Mouse (Mus musculus) intestine, embryonic 15.5 days (tissue): ENCODE measurements around the gene Spock1. TPM values are rescaled to one million over a fixed set of nuclear protein-coding genes. Genes with fewer than 3 reads are reported as not detected.

ENCODE experiments used
- ATAC-seq: fragments of 200-750 bp; cut with Nextera tagmentation; 2 replicates; pipeline ENCODE4 v1.8.0; 2017; ENCODE audit warnings: moderate TSS enrichment, moderate library complexity
- H3K27ac ChIP-seq: fragments of 300-500 bp; sonication (generic); 2 replicates; pipeline ENCODE4 v1.5.1; 2015; ENCODE audit warnings: mild to moderate bottlenecking, inconsistent platforms
- H3K27me3 ChIP-seq: fragments of 300-500 bp; sonication (generic); replicated peaks from 2 replicates; pipeline ENCODE4 v1.6.1; 2015; ENCODE audit warnings: inconsistent platforms
- H3K36me3 ChIP-seq: fragments of 300-500 bp; sonication (generic); 2 replicates; pipeline ENCODE4 v1.6.1; 2015; ENCODE audit warnings: inconsistent platforms
- H3K4me1 ChIP-seq: fragments of 300-500 bp; sonication (generic); replicated peaks from 2 replicates; pipeline ENCODE4 v1.6.1; 2015; ENCODE audit warnings: inconsistent platforms
- H3K4me2 ChIP-seq: fragments of 300-500 bp; sonication (generic); replicated peaks from 2 replicates; pipeline ENCODE4 v1.6.1; 2015; ENCODE audit warnings: mild to moderate bottlenecking, inconsistent platforms
- H3K4me3 ChIP-seq: fragments of 300-500 bp; sonication (generic); replicated peaks from 2 replicates; pipeline ENCODE4 v1.5.1; 2015; ENCODE audit warnings: inconsistent platforms
- H3K9ac ChIP-seq: fragments of 300-500 bp; sonication (generic); 2 replicates; pipeline ENCODE4 v1.6.1; 2015; ENCODE audit warnings: inconsistent platforms
- H3K9me3 ChIP-seq: fragments of 300-500 bp; sonication (generic); 2 replicates; pipeline ENCODE4 v1.6.1; 2016; ENCODE audit warnings: inconsistent platforms
- WGBS: fragments of 180-500 bp; shearing (Covaris S2); methylation state at CpG from one replicate; pipeline ENCODE4 v1.1.7; 2015; 5-methylcytosine and 5-hydroxymethylcytosine counted together
- polyA plus RNA-seq: library from polyadenylated mRNA; unstranded; fragments of >200 nt; fragmentation: Nextera tagmentation; extraction: Ambion mirVana; gene quantifications from 2 replicates; pipeline ENCODE4 v1.2.1, GENCODE M21; 2015

Gene Spock1
- polyA plus RNA-seq, 1 experiment from 2014 or later = 3.5 TPM

GRCm38 (mm10) chr13:57907428-57908265, 485 bp downstream of the Spock1 start:
- no peaks in the 10 kb centered on the region for H3K9me3 ChIP-seq
- peaks cover 17% of the 10 kb centered on the region for H3K27me3 ChIP-seq
- no peaks in the 10 kb centered on the region for H3K36me3 ChIP-seq
- WGBS = 2% methylated on average over 60 of the region's 60 CpGs
- ATAC-seq = 0 out of 2 replicates have a peak, but pooled peaks have one; percentile 25
- H3K4me2 ChIP-seq = peak overlapping the region; percentile 78
- peak overlapping the region; percentile 36 for H3K4me3 ChIP-seq
- H3K4me1 ChIP-seq = peaks cover 4% of the 10 kb centered on the region
- H3K9ac ChIP-seq = no peak overlapping the region
- H3K27ac ChIP-seq = no peak overlapping the region

- no peaks in the 10 kb centered on the region for H3K9me3 ChIP-seq
- no peak overlapping the region for H3K4me3 ChIP-seq
- H3K27me3 ChIP-seq = no peaks in the 10 kb centered on the region
- no peak overlapping the region for H3K9ac ChIP-seq
- peaks cover 2% of the 10 kb centered on the region; the same call in 1 of the 2 replicates for H3K4me1 ChIP-seq
- 85% methylated on average over 8 of the region's 8 CpGs for WGBS
- no peak overlapping the region for H3K27ac ChIP-seq
- no peak overlapping the region for H3K4me2 ChIP-seq
- ATAC-seq = no peak
- no peaks in the 10 kb centered on the region for H3K36me3 ChIP-seq
These were observed 13.5 kb downstream of the Spock1 start for GRCm38 (mm10) chr13:57894597-57894996.

- Histone ChIP-seq H3K9ac (no peak overlapping the region), H3K4me3 (no peak overlapping the region), H3K36me3 (no peaks in the 10 kb centered on the region), H3K4me1 (peaks cover 4% of the 10 kb centered on the region; the same call in 1 of the 2 replicates), H3K4me2 (0 out of 2 replicates have a peak overlapping the region, but pooled peaks have one; percentile 17), H3K9me3 (no peaks in the 10 kb centered on the region), H3K27me3 (no peaks in the 10 kb centered on the region), H3K27ac (no peak overlapping the region)
- 42% methylated on average over 9 of the region's 9 CpGs for WGBS
- no peak for ATAC-seq
These were observed 18.4 kb downstream of the Spock1 start for GRCm38 (mm10) chr13:57889708-57890107.

GRCm38 (mm10) chr13:57889050-57889449, 19.1 kb downstream of the Spock1 start:
- Histone ChIP-seq H3K27me3 (no peaks in the 10 kb centered on the region), H3K27ac (no peak overlapping the region), H3K4me3 (no peak overlapping the region), H3K4me2 (0 out of 2 replicates have a peak overlapping the region, but pooled peaks have one; percentile 17), H3K4me1 (peaks cover 4% of the 10 kb centered on the region; the same call in 1 of the 2 replicates), H3K9ac (no peak overlapping the region), H3K9me3 (no peaks in the 10 kb centered on the region), H3K36me3 (no peaks in the 10 kb centered on the region)
- ATAC-seq = no peak
- 21% methylated on average over 6 of the region's 6 CpGs for WGBS

GRCm38 (mm10) chr13:57879817-57880216, 28.3 kb downstream of the Spock1 start:
- no peaks in the 10 kb centered on the region for H3K27me3 ChIP-seq
- no peaks in the 10 kb centered on the region for H3K36me3 ChIP-seq
- H3K27ac ChIP-seq = no peak overlapping the region

GRCm38 (mm10) chr13:57878797-57879196, 29.3 kb downstream of the Spock1 start:
- Histone ChIP-seq H3K4me3 (no peak overlapping the region), H3K36me3 (no peaks in the 10 kb centered on the region), H3K9me3 (no peaks in the 10 kb centered on the region), H3K4me1 (no peaks in the 10 kb centered on the region), H3K4me2 (no peak overlapping the region), H3K27ac (no peak overlapping the region), H3K9ac (no peak overlapping the region), H3K27me3 (no peaks in the 10 kb centered on the region)
- no peak for ATAC-seq
- WGBS = 86% methylated on average over 11 of the region's 11 CpGs

More at GRCm38 (mm10) chr13:57879817-57880216, 28.3 kb downstream of the Spock1 start:
- Histone ChIP-seq H3K4me1 (no peaks in the 10 kb centered on the region), H3K4me3 (no peak overlapping the region), H3K4me2 (no peak overlapping the region), H3K9ac (no peak overlapping the region), H3K9me3 (no peaks in the 10 kb centered on the region)
- 55% methylated on average over 4 of the region's 4 CpGs for WGBS
- no peak for ATAC-seq

GRCm38 (mm10) chr13:57877782-57878181, 30.4 kb downstream of the Spock1 start:
- Histone ChIP-seq H3K27me3 (no peaks in the 10 kb centered on the region), H3K27ac (no peak overlapping the region), H3K4me3 (no peak overlapping the region), H3K4me1 (no peaks in the 10 kb centered on the region), H3K9me3 (no peaks in the 10 kb centered on the region), H3K9ac (no peak overlapping the region), H3K4me2 (no peak overlapping the region), H3K36me3 (no peaks in the 10 kb centered on the region)
- whole genome bisulfite sequencing = 31% methylated on average over 10 of the region's 10 CpGs
- peak; percentile 51; the same call in 1 of the 2 replicates for ATAC-seq

GRCm38 (mm10) chr13:57876966-57877365, 31.2 kb downstream of the Spock1 start:
- no peak for ATAC-seq
- H3K9ac ChIP-seq = no peak overlapping the region
- H3K27me3 ChIP-seq = no peaks in the 10 kb centered on the region
- H3K4me1 ChIP-seq = no peaks in the 10 kb centered on the region
- no peak overlapping the region for H3K4me3 ChIP-seq
- no peak overlapping the region for H3K27ac ChIP-seq
- H3K9me3 ChIP-seq = no peaks in the 10 kb centered on the region
- H3K36me3 ChIP-seq = no peaks in the 10 kb centered on the region
- 81% methylated on average over 5 of the region's 5 CpGs for WGBS
- H3K4me2 ChIP-seq = no peak overlapping the region

- H3K4me1 ChIP-seq = no peaks in the 10 kb centered on the region
- WGBS = 84% methylated on average over 4 of the region's 4 CpGs
- no peaks in the 10 kb centered on the region for H3K36me3 ChIP-seq
- no peak overlapping the region for H3K4me3 ChIP-seq
- no peaks in the 10 kb centered on the region for H3K27me3 ChIP-seq
- H3K9me3 ChIP-seq = no peaks in the 10 kb centered on the region
- H3K27ac ChIP-seq = no peak overlapping the region
- ATAC-seq = no peak
- no peak overlapping the region for H3K4me2 ChIP-seq
- no peak overlapping the region for H3K9ac ChIP-seq
These were observed 38.1 kb downstream of the Spock1 start for GRCm38 (mm10) chr13:57870058-57870457.

- Histone ChIP-seq H3K36me3 (no peaks in the 10 kb centered on the region), H3K4me3 (no peak overlapping the region), H3K27ac (no peak overlapping the region), H3K4me2 (no peak overlapping the region), H3K27me3 (no peaks in the 10 kb centered on the region), H3K9me3 (no peaks in the 10 kb centered on the region), H3K9ac (no peak overlapping the region), H3K4me1 (no peaks in the 10 kb centered on the region)
- WGBS = 47% methylated on average over 7 of the region's 7 CpGs
- no peak for ATAC-seq
These were observed 40.5 kb downstream of the Spock1 start for GRCm38 (mm10) chr13:57867586-57867985.

- Histone ChIP-seq H3K36me3 (no peaks in the 10 kb centered on the region), H3K4me2 (no peak overlapping the region), H3K9ac (no peak overlapping the region), H3K4me1 (no peaks in the 10 kb centered on the region), H3K9me3 (no peaks in the 10 kb centered on the region), H3K27ac (no peak overlapping the region), H3K27me3 (no peaks in the 10 kb centered on the region), H3K4me3 (no peak overlapping the region)
- ATAC-seq = no peak
- 65% methylated on average over 4 of the region's 4 CpGs for WGBS
These were observed 43.1 kb downstream of the Spock1 start for GRCm38 (mm10) chr13:57865029-57865428.

GRCm38 (mm10) chr13:57858491-57858890, 49.6 kb downstream of the Spock1 start:
- H3K4me2 ChIP-seq = no peak overlapping the region
- H3K4me1 ChIP-seq = no peaks in the 10 kb centered on the region
- no peaks in the 10 kb centered on the region for H3K27me3 ChIP-seq
- no peak overlapping the region for H3K27ac ChIP-seq
- H3K36me3 ChIP-seq = no peaks in the 10 kb centered on the region
- ATAC-seq = no peak
- 66% methylated on average over 9 of the region's 9 CpGs for WGBS
- no peak overlapping the region for H3K9ac ChIP-seq
- no peak overlapping the region for H3K4me3 ChIP-seq
- H3K9me3 ChIP-seq = no peaks in the 10 kb centered on the region

- WGBS = 90% methylated on average over 3 of the region's 3 CpGs
- no peak overlapping the region for H3K27ac ChIP-seq
- ATAC-seq = no peak
- H3K4me3 ChIP-seq = no peak overlapping the region
- H3K36me3 ChIP-seq = no peaks in the 10 kb centered on the region
- H3K9me3 ChIP-seq = no peaks in the 10 kb centered on the region
- H3K4me1 ChIP-seq = no peaks in the 10 kb centered on the region
- H3K27me3 ChIP-seq = no peaks in the 10 kb centered on the region
- H3K9ac ChIP-seq = no peak overlapping the region
- H3K4me2 ChIP-seq = no peak overlapping the region
These were observed 51.1 kb downstream of the Spock1 start for GRCm38 (mm10) chr13:57857016-57857415.
